Mouse (Mus musculus) left cerebral cortex, adult 2 months (tissue): ENCODE results near the gene Rfk. TPM values are rescaled to one million over a fixed set of nuclear protein-coding genes. Genes with fewer than 3 reads are reported as not detected.

Source experiments
- DNase-seq, 2 experiments: peaks; one replicate each; pipeline ENCODE4 v3.0.0; 2021 to 2022; ENCODE audit warnings: low spot score in 2 of 2, mixed read lengths in 1 of 2; ENCODE audit errors: extremely low spot score in 1 of 2
- H3K27ac ChIP-seq: fragments of 200-600 bp; 2 replicates; pipeline ENCODE4 v1.8.1; 2022
- H3K4me3 ChIP-seq: fragments of 200-600 bp; 2 replicates; pipeline ENCODE4 v1.8.1; 2022
- CTCF ChIP-seq: fragments of 200-600 bp; IDR thresholded peaks from 2 replicates; pipeline ENCODE4 v1.8.1; 2022; ENCODE audit warnings: antibody characterized with exemption, mild to moderate bottlenecking, moderate library complexity
- intact Hi-C: fragments of 180-260 bp; cut with DNase I; formaldehyde crosslinking; loops from one replicate; pipeline ENCODE4 v1.15.1; 2025
- total RNA-seq, 2 experiments: library from RNA; stranded (reverse); gene quantifications; 2 replicates each; pipeline ENCODE4 v1.2.3; 2021

The Rfk gene
- total RNA-seq, 2 experiments from 2014 or later, result 58.7 to 62.6 TPM

DNA sequence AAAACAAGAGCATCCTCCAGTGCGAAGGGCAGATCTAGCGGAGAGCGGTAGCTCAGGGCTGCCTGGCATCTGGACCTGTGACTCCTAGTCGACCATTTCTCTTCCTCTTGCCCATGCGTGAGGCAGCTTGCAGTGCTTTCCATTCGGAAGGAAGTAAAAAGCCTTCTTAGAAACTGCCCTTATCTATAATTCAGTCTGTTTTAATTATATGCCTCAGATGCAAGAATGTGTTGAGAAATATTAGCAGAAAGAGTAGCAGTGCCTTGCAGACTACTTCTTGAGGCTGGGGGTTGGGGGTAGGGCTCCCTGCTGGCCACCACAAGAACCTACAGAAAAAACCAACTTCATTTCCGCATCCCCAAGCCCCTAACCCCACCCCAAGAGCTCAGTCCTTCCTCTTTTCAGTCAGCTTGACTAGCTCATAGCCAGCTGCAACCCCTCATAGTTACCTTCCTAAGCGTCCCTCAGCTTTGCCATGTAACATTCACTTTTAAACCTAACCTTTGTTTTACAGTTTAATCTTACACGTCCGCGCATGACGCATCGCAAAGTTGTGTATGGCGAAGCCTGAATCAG is 34.4 kb upstream of the Rfk start:
- DNase-seq, result no peak
- no peak overlapping the region for H3K27ac ChIP-seq
- intact Hi-C loops, result no loop called here
- TF ChIP-seq CTCF, result no peak
- no peak overlapping the region for H3K4me3 ChIP-seq

DNA sequence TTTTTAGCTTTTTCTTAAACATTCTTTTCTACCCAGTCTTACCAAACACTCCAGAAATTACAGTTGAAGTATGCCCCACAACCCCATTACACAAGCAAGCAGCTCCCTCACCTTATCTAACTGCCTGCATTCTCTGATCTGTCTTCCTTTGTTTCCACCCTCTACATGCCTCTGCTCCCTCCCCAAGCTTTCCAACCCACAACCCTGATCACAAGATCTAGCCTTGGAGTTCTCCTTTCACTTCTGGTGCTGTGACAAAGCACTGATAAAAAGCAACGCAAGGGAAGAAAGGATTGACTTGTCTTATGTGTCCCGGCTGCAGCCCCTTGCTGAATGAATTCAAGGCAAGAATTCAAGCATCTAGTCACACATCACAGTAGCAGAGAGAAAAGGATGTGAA is 32.7 kb upstream of the Rfk start:
- no peak for TF ChIP-seq CTCF
- no peak overlapping the region for H3K27ac ChIP-seq
- H3K4me3 ChIP-seq, result no peak overlapping the region
- intact Hi-C loops, result no loop called here
- DNase-seq, result no peak

DNA sequence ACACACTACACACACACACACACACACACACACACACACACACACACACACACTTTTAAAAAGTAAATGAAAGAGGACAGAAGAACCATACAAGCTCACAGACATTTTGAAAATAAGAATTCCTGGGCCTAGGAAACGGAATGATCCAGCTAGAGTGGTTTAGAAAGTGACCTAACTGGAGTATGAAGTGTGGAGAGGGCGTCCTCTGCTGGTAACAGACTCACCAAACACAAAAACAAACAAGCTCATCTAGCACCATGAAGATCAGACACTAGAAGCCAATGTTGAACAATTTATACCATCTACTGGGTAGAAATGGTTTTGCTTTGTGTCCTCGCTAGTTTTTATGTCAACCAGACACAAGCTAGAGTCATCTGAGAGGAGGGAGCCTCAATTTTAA is 29.1 kb upstream of the Rfk start:
- intact Hi-C loops, result loop anchor here (5.0 kb wide), 1 partner anchor 242 kb away; no protein-coding TSS in a partner anchor
- Histone ChIP-seq H3K4me3 (no peak overlapping the region), H3K27ac (no peak overlapping the region)
- TF ChIP-seq CTCF, result peak; percentile 59
- DNase-seq, result peak in 1 of 2 experiments; percentile 18

DNA sequence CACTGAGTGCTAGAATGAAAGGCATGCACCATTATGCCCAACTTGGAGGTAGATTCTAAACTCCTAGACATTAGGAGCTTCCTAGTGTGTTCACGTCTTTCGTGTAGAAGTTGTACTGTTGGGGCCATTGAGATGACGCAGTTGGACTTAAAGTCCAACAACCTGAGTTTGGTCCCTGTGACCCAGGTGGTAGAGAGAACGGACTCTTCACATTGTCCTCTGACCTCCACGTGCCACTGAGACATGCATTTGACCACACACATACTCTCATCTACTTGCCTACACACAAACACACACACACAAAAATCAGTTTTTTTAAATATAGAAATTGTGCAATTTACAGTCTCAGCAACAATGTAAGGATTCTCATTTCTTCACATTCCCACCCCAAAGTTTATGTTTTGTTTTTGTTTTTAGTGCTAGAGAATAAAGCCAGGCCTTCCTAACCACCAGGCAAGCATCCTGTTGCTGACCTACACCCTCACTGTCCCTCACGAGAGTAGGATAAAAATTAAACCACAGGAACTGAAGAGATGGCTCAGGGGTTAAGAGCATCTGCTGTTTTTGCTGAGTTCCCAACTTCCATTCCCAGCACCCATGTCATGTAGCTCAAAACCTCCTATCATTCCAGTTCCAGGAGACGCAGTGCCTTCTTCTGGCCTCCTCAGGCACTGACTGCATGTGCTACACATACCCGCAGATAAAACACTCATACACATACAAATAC is 27.3 kb upstream of the Rfk start:
- H3K4me3 ChIP-seq, result no peak overlapping the region
- intact Hi-C loops, result loop anchor here (5.0 kb wide), 1 partner anchor 244 kb away; no protein-coding TSS in a partner anchor
- H3K27ac ChIP-seq, result no peak overlapping the region
- no peak for TF ChIP-seq CTCF
- no peak for DNase-seq

DNA sequence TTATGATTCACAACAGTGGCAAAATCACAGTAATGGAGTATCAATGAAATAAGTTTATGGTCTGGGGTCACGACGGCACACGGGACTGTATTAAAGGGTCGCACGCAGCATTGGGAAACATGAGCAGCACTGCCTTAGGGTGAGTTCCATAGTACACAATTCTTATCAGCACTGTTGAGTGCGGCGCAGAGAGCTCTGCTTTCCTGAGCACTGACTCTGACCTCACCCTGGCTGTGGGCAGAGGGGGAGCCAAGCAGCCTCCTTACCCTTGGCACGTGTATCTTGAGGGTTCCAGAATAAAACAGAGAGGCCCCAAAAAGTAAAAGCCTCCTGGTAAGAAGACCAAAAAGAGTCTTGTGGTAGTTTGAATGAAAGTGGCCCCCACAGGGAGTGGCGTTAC is 25.3 kb upstream of the Rfk start:
- H3K27ac ChIP-seq, result no peak overlapping the region
- no peak for DNase-seq
- intact Hi-C loops, result loop anchor here (5.0 kb wide), 1 partner anchor 246 kb away; no protein-coding TSS in a partner anchor
- TF ChIP-seq CTCF, result no peak
- H3K4me3 ChIP-seq, result no peak overlapping the region

DNA sequence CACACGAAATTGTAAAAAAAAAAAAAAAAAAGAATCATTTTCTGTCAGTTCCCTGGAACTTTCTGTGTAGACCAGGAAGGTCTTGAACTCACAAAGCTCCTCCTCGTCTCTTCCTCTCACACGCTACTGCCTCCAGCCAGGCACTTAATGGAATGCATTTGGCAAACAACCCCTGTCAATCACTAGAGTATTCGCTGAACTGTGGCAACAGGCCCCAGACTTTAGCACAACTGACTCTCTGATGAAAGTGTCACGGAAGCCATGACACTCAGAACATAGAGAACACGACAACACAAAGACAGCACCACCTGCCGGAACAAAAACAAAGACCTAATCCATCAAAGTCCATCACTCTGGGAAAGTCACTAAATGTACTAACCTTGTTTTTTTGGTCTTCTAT is 24.3 kb upstream of the Rfk start:
- no peak overlapping the region for H3K4me3 ChIP-seq
- no peak for TF ChIP-seq CTCF
- no peak overlapping the region for H3K27ac ChIP-seq
- DNase-seq, result no peak
- intact Hi-C loops, result loop anchor here (5.0 kb wide), 1 partner anchor 247 kb away; no protein-coding TSS in a partner anchor

DNA sequence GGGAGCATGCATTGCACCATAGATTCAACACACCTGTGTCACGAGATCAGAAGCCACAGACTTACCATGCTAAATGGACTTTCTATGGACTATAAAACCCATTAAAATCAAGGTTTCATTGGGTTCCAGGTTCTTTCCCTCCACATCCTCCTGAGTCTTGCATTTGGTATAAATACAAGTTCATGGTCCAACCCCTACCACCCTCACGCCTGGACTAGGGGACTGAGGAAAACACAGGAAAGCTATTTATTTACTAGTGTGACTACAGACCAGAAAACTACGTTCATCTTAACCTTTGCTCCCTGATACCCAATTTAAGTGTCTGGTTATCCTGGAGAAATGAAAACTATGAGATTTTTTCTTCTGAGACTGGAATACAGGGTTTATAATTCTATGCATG is 21.1 kb upstream of the Rfk start, which contains the start of gene Gcnt1:
Gene Gcnt1 (minus strand): TSS at position 144 of the 400 bp plus-strand sequence.
- no peak for DNase-seq
- Histone ChIP-seq H3K4me3 (no peak within 1 kb of the TSS), H3K27ac (no peak within 1 kb of the TSS)
- intact Hi-C loops, result no loop called here
- no peak for TF ChIP-seq CTCF

DNA sequence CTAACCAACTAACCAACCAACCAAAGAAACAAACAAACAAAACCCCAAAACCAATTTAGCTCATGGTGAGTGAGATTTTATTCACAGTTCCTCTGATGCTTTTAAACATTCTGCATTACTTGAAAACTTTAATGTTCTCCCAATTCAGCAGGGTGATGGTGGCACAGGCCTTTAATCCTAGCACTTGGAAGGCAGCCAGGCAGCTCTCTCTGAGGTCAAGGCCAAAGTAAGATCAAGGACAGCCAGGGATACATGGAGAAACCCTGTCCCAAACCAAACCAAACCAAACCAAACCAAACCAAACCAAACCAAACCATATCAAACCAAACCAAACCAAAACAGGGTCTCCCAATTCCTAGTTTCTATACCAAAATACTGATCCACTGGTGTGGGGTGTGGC is 15.0 kb upstream of the Rfk start:
- no peak for TF ChIP-seq CTCF
- Histone ChIP-seq H3K27ac (no peak overlapping the region), H3K4me3 (no peak overlapping the region)
- DNase-seq, result no peak
- intact Hi-C loops, result no loop called here

DNA sequence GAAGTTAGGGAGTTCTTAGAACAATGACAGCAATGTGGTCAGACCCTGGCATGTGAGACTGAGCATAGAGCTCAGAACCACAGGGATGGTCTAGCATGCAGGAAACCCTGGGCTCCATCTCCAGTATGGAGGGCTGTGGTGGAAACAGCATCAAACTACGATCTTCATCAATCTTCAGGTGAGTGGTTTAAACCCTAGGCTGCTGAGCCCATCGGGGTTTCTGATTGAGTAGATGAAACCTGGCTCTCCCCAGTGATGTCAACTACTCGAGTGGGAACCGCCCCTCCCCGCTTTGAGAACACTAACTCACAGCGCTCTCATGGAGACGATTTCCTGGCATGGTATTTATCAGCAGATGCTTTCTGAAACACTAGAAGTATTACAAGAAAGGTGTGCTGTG is 13.3 kb upstream of the Rfk start:
- TF ChIP-seq CTCF, result no peak
- Histone ChIP-seq H3K27ac (no peak overlapping the region), H3K4me3 (no peak overlapping the region)
- no peak for DNase-seq
- intact Hi-C loops, result loop anchor here (10.0 kb wide), 1 partner anchor 576 kb away; no protein-coding TSS in a partner anchor

DNA sequence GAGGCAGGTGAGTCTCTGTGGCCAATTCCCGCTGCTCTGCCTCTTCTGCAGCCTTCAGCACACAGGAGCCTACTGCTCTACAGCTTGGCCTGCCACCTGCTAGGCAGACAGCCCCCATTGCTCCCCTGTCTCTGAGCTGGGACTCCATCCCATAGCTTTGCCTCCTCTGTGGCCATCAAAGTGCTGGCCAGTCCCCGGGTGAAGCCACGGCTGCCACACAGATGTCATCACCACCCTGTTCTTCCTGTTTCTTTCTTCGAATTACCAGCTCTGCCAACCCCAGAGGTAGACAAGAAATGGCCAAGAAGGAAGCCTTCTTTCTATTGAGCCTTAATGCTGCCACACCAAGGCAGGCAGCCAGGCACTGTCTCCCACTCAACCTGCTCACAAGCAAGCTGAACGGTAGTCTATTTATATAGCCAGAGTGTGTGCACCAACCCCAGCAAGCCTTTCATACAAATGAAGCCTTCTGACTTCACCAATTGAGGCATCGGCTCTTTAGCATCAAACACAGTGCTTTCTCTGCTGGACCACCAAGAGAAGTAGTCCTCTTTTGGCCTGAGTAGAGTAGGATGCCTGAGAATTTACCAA is 10.9 kb upstream of the Rfk start:
- no peak overlapping the region for H3K4me3 ChIP-seq
- H3K27ac ChIP-seq, result no peak overlapping the region
- intact Hi-C loops, result loop anchor here (10.0 kb wide), 1 partner anchor 578 kb away; no protein-coding TSS in a partner anchor
- peak in 1 of 2 experiments; percentile 12 for DNase-seq
- TF ChIP-seq CTCF, result no peak

DNA sequence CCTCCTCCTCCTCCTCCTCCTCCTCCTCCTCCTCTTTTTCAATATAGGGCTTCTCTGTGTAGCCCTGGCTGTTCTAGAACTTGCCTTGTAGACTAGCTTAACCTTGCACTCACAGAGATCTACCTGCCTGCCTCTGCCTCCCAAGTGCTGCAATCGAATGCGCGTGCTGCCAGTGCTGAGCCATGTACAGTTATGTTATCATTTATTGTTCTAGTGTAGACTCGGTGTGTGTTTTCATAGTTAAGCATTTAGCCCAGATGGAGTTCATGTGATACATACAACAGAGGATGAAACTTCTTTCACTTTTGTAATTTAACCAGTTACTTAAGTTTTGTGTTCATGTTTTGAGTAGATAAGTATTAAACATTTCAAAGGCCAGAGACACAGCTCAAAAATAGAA is 8.8 kb upstream of the Rfk start:
- intact Hi-C loops, result loop anchor here (10.0 kb wide), 1 partner anchor 580 kb away; no protein-coding TSS in a partner anchor
- H3K27ac ChIP-seq, result no peak overlapping the region
- DNase-seq, result no peak
- TF ChIP-seq CTCF, result no peak
- H3K4me3 ChIP-seq, result no peak overlapping the region

DNA sequence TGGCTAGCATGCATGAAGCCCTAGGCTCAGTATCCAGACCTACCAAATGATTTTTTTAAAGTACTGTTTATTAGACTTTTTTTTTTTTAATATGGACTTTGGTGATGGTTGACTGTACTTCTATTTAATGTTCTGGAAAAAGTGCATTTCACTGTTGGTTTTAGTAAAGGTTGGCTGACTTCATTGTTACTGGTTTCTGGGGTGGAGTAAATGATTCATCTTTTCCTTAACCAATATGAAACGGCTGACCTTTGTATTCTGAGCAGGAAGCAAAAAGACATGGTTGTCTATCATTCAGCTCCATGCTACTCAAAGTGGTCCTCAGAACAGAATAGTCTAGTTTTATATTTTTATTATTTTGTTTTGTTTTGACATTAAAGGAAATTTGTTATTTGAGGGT is 8.4 kb upstream of the Rfk start:
- intact Hi-C loops, result loop anchor here (10.0 kb wide), 1 partner anchor 581 kb away; no protein-coding TSS in a partner anchor
- Histone ChIP-seq H3K4me3 (no peak overlapping the region), H3K27ac (no peak overlapping the region)
- no peak for DNase-seq
- no peak for TF ChIP-seq CTCF
